Mouse (Mus musculus): Measurements from ENCODE around the gene Pole2. TPM values are rescaled to one million over a fixed set of nuclear protein-coding genes. Genes with fewer than 3 reads are reported as not detected.

Pole2 gene
- 1 to 10 TPM; 8.6 to 9.1 TPM for polyA plus RNA-seq (2017; shearing (Covaris generic))

DNA sequence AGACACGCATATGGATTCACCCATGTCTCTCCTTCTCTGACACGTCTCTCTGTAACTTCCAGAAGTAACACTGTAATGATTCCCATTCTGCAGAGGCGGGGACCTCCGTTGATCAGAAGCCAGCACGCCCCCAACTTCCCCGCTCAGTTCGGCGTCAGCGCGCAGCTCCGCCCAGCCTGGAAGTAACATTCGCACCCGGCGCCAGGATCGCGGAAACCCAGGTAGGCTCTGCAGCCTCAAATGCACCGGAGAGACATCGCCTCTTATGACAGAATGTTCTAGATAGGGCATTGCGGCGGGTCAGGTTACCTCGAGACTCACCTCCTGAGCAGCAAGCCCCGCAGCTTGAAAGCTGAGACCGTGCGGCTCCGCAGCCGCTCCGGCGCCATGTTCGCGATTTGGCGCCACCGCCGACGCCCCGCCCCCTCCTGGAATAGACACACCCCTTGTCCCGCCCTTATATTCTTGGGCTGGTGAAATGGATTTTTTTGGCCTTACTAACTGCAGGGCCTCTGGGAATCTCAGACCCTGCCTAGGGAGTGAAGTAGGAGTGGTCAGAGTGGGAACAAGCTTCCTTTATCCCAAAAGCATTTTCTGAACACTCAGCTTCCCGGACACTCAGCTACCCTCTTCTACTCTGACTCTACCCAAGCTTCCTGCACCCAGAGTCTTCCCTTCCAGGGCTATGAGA is at the start of gene Pole2:
Pole2 (minus strand) TSS at position 420 of the 691 bp plus-strand sequence.
- ATAC-seq: peak; percentile 89

DNA sequence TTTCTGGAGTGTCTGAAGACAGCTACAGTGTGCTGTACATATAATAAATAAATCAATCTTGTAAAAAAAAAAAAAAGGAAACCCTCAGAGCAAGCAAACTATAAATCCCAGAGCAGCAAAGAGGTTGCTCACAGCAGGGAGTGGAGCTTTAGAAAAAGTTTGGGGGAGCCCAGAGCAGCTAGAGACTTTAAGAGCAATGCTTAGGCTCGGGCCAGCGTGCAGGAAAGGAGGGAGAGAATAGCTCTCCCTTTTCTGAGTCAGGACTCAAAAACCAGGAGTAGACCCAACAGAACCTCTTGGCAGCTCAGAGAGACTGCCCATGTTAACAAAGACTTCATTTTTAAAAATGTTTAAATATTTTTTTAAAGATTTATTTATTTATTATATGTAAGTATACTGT is 41.0 kb upstream of the Pole2 start:
- ATAC-seq: no peak

DNA sequence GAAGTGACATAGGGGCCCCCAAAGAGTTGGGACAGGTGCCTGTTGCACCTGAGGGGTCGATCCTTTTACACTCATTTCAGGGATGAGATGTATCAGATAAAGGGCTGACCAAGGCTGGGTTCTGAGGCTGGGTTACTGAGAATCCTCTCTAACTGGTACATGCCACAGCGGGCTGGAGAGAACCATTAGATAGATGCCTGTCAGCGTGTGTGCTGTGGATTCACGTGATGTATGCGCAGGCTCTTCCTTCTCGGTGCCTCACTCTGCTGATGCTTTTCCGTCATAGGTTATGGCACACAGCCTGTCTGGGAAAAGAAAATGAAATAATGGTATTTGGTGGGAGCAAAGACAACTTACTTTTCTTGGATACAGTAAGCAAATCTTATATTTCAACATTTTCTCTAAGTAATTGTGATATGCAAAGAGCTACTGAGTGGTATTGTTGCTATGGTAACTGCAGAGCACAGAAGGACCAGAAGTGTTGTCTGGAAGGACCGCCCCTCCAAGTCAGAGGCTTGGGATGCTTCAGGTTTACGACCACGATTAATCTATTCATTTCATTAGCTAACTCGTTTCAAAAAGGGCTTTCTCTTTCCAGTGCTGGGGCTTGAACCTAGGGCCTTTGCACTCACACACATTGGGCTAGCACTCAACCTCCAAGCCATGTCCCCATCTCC is 40.1 kb upstream of the Pole2 start:
- no peak for ATAC-seq

DNA sequence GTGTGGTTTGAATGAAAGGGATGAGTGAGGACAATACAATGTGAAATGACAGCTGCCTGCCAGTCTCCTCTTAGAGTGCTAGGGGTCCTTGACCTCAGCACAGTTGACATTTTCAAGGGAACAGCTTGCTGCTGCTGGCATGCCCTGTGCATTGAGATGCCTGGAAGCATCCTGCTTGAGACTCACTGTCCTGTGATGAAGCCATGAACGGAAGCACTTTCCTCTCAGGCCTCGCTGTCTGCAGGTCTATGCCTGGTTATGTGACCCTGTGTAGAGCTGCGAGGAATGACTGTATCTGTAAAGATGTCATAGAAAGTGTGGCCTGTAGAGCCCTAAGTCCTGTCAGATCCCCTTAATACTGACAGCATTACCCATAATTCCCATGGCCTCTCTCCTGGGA is 37.0 kb upstream of the Pole2 start:
- no peak for ATAC-seq

DNA sequence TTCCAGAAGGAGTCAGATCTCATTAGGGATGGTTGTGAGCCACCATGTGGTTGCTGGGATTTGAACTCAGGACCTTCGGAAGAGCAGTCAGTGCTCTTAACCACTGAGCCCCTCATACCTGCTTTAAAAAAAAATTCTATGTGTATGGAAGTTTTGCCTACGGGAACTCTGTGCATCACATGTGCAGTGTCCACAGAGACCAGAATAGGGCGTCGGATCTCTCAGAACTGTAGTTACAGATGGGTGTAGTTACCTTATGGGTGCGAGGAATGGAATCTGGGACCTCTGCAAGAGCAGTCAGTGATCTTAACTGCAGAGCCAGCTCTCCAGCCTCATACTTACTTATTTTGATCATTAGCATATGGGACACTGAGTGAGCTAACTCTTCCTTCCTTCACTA is 34.3 kb upstream of the Pole2 start:
- ATAC-seq: no peak

DNA sequence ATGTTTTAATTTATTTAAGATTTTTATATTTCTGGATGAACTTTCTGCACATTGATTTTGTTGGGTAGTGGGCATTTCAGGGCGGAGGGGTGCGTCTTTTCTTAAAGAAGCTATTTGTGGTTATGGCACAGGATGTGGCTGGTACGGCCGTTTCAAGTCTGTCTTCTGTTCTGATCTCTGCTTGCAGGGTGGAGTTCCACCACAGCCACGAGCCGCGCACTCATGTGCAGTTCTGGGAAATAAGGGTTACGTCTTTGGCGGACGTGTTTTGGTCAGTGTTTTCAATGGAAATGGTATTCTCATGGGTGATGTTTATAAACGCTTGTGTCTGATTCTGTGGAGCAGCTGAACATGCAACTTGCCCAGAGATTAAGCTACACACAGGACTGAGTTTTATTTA is 29.8 kb upstream of the Pole2 start:
- peak; percentile 98 for ATAC-seq

DNA sequence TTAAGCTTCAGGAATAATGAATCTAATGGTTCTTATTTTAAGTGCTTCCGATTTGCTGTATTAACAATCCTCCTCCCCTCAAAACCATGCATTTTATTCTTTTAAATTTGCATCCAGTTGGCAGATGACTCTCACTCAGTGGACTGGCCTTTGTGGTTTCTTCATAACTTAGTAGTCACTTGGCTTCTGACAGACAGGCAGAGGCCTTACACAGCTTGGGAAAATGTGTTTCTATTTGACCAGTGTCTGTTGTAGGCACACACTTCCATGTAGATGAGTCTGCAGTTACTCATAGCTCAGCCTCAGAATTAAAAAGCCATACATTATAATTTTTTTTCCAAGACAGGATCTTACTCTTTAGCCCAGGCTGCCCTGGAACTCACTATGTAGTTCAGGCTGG is 25.8 kb upstream of the Pole2 start:
- ATAC-seq: no peak

DNA sequence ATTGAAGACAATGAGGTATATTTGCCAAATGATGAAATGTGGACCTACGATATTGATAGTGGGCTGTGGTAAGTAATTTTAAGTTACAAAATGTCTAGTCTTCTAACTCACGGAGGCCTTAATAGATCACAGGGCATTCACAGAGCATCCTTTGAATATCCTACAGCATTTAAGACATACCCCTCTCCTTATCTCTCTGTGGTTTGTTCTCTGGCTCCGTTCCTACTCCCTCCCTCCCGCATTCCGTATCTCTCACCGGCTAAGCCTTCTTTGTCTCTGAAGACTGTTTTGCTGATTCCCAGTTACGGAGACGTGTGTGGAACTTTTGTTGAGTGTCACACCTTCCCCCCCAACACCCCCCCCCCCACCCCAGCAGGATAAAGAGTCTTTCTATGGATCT is 22.8 kb upstream of the Pole2 start:
- ATAC-seq: no peak

DNA sequence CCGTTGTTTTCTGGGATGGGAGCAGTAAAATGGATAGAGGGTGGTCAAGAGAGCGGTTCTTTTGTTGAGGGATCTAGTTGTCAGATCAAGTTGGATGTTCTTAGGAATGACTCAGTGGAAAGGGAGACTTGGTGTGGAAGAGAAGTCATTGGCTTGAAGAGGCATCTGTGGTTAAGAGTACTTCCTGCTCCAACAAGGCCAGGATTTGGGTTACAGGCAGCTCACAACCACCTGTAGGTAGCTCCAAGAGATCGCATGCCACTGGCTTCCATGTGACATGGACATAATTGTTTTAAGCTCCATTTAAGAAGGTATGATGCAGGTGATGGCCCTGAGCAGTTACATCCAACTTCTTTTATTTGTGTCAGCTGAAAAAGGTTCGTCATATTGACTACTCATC is 21.8 kb upstream of the Pole2 start:
- ATAC-seq: no peak

DNA sequence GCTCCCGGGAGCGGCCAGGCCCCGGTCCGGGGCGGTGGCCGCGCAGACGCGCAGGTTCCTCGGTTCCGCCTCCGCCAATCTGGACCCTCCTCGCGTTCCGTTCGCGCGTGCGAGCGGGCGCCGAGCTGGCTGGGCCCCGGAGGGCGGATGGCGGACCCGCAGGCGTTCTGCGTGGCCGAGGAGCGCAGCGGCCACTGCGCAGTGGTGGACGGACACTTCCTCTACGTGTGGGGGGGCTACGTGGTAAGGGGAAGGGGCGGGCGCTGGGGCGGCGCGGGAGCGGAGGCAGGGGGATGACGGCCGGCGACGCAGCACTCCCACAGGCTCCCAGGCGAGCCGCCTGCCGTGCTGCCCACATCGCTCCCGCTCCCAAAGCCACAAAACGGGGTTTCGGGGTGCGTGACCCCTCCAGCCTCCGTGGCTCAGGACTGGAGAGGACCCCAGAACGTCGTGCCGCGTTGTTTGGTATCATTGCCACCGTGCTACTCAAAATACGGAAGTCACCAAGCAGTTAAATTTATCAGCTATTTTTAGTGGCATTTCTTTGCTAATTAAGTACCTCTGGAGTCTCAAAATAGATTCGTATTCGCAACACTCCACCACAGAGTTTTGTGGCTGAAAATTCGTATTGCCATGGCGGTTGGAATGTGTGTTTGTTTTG is 13.9 kb upstream of the Pole2 start:
- peak; percentile 76 for ATAC-seq

DNA sequence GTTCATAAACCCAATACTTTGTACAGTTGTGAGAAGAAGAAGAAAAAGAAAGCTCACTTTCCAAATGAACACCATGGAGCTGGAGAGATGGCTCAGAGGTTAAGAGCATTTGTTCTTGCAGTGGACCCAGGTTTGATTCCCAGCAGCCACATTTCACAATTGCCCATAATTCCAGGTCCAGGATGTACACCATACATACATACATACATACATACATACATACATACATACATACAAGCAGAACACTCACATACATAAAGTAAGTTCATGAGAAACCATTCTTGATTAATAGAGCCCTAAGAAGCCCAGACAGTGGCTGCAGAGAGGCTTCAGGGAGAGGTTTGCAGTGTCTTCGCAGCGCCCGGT is 13.4 kb upstream of the Pole2 start:
- peak; percentile 12 for ATAC-seq

DNA sequence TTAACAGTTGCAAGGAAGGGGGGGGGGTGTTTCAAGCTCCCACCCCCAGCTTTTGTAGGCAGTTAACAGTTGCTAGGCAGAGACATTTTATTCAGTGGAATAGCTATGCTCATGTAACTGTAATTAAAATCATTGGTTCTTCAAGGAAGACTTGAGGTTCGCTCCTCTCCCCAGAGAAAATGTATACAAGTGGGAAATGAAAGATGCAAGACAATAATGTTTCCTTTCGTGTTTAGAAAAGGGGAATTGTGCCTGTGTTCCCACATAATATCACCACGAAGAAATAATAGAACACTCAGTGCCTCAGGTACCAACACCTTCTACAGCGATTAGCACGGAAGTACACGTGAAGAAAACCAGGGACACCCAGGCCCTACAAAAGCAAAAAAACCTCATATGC is 12.9 kb upstream of the Pole2 start, which contains the start of gene Klhdc1:
Klhdc1 (plus strand) TSS at position 301 of the 400 bp plus-strand sequence.
- no peak for ATAC-seq

DNA sequence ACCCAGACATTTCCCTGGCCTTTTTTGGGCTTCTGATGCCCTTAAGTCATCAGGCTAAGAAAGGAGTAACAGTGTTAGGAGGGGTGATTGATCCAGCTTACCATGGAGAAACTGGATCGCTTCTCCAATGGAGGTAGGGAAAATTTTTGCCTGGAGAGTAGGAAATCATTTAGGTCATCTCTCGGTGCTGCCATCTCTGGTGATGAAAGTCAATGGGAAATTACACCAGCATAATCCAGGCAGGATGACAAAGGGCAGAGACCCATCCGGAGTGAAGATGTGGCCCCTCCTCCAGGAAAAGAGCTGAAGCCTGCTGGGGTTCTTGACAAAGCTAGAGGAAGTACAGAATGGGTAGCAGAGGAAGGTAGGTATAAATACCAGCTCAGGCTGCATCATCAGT is 10.3 kb upstream of the Pole2 start:
- no peak for ATAC-seq

DNA sequence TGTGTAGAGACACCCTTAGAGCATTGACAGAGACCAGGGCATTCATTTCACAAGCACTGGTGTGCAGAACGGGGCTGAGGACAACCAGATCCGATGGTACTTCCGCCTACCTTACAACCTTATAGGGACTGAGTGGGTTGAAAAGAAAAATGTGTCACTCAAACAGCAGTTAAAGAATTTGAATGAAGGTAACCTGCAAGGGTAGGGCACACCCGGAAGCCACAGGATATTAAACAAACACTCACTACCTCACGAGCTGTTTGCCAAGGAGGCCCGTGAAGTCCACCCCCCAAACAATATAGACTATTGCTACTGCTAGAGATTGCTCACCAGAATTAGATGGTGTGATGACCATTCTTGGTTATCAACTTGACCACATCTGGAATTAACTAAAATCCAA is 7.8 kb upstream of the Pole2 start:
- no peak for ATAC-seq

DNA sequence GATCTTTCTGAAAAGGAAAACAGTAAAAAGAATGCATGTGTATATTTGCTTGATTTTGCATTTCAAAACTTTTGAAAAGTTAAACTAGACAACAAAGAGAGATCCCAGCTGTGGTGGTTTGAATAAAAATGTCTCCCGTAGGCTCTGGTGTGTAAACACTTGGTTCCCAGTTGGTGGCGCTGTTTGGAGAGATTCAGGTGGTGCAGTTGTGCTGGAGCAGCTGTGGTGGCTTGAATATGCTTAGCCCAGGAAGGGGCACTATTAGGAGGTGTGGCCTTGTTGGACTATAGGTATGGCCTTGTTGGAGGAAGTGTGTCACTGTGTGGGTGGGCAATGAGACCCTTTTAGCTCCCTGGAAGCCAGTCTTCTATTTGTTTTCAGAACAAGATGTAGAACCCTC is 1.3 kb upstream of the Pole2 start:
- peak; percentile 34 for ATAC-seq

DNA sequence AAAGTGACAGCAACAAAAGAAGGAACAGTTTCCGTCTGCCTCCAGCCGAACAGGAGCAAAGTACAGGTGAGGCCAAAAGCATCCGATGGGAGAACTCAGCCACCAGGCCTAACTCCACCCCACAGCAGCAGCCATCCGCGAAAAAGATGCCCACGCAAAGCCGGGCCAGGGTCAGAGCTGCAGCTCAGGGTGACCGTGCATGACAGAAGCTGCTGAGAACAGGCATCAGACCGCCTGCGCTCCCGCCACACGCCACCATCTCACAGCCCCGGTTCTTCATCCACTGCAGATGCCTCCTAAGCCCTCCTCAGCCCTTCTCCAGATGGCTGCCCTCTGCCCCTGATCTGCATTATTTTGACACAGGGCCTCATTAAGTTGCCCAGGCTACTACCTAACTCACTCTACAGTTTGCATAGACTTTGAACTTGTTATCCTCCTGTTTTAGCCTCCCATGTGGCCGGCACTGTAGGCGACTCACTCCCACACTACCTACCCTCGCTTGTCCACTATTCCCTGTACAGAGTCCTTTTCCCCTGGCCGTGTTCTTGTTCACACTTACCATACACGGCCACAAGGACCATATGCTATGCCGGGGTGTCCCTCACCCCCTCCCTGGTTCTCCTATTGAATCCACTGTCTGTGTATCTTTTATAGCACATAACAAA is 7.2 kb downstream of the Pole2 start:
- no peak for ATAC-seq

DNA sequence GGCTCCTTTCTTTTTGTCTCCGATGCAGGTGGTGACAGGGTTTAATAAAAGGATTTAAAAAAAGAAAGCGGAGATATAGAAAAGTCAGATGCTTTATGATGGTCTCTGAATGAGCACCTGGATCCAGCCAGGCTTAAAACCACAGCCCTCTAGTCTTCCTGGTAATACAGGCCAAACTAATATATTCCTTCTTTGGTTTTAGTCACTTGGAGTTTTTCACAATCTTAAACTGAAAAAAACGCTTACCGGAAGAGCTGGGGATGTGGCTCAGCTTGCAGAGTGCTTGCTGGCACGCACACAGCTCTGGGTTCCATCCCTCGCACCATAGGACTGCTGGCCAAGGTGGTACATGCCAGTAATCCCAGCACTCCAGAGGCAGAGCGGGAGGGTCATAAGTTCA is 11.4 kb downstream of the Pole2 start:
- no peak for ATAC-seq

DNA sequence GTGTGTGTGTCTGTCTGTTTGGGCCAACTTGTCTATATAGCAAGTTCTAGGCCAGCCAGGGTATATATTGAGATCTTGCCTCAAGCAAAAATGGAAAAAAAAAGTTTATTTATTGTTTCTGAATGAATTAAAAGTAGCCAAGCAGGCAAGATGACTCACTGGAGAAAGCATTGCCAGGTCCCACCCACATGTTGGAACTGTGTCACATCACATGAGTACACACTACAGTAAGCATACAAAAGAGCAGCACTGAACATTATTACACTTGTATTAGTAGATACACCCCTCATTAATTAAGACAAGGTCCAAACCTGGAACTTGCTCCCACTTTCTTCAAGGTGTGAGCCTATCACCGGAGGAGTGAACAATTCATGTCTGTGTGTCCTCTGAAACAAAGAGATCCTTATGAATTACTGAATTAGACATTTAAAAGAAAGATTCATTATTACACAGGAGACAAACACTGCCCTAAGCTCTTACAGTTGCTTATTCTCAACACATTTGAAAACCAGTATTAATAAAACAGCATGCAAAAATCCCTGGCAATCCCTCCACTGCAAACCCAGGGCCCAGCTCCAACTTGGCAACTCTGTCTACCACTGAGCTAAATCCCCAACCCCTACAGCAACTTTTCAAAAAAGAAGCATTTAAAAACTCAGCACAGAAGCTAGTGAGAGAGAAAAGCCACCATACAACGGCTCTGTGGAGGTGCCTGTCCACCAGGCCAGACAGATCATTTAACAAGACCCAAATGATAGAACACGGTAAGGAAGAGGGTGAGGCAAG is 12.8 kb downstream of the Pole2 start:
- no peak for ATAC-seq

DNA sequence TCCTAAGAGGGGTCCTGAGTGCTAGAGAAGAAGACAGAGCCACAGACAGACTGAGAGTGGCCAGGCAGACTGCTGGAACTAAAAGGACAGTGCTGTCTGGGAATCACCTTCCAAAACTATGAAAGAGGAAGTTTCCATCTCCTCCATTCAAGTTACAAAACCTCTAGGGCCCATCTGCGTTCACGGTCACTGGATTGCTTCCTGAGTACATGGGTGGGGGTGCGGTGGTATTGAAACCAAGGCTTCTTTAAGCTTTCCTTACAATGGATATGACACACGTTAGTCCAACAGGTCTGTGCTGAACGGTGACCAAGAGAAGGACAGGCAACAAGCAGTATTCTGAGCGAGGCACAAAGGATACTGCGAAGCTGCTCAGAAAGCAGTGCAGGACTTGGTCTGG is 13.6 kb downstream of the Pole2 start:
- ATAC-seq: no peak

DNA sequence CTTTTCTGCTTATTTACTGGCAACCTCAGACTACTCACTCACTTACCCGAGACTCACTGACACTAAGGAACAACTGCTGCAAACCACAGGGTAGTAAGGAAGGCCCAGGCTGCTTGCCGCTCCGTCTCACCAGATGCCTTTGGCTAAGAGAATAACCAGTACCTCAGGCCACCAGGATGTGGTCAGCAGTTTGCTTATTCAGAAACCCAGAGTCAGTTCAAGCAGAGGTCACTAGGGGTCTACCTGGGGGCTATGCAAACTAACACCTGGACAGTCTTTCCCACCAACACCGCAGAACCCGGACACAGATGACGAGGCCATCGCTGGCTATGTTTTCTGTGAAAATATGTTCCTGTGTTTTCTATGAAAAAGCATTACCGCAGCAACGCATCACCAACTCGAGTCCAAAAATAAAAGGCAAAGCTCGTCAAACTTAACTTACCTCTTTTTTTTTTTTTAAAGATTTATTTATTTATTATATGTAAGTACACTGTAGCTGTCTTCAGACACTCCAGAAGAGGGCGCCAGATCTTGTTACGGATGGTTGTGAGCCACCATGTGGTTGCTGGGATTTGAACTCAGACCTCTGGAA is 14.7 kb downstream of the Pole2 start:
- no peak for ATAC-seq

DNA sequence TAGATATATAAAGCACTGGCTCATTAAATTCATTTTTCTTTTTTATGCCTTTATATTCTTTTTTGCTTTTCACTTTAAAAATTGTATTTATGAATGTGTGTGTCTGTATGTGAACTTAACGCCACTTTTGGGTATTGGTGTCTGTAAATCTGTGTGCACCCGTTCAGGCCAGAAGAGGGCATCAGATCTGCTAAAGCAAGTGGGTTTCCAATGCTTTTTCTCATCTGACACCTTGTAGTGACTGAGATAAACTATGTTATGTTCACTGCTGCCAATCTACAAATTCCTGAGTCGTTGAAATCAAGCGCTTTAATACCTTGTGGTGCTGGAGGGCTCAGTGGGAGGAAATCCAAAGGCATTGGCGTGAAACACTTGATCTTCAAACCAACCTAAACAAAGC is 16.9 kb downstream of the Pole2 start:
- ATAC-seq: no peak
